Mouse (Mus musculus): ENCODE data around the gene Col28a1.

- TF ChIP-seq POLR2A (IDR thresholded peaks at IDR 0.05; ENCODE audit: low read depth, low read length) (0 out of 2 replicates have a peak, but pooled peaks have one; percentile 15), CTCF (IDR thresholded peaks at IDR 0.05; ENCODE audit: borderline replicate concordance, insufficient read depth, low read length) (no peak)
These were observed 20.3 kb downstream of the Col28a1 start for GRCm38 (mm10) chr6:8172101-8172500.

All from embryonic fibroblast, embryonic 13.5 days (primary cell).